Mouse (Mus musculus) heart, adult 2 months (tissue): ENCODE results near the gene Uba5. TPM values are rescaled to one million over a fixed set of nuclear protein-coding genes. Genes with fewer than 3 reads are reported as not detected.

Source experiments
- DNase-seq, 2 experiments: peaks; one replicate each; pipeline ENCODE4 v3.0.0; 2021
- H3K27ac ChIP-seq: fragments of 200-600 bp; 2 replicates; pipeline ENCODE4 v1.8.1; 2022
- H3K27me3 ChIP-seq: fragments of 200-500 bp; 2 replicates; pipeline ENCODE4 v1.6.1; 2012; ENCODE audit warnings: mild to moderate bottlenecking, low read length, inconsistent platforms, mixed read lengths; ENCODE audit not compliant: control insufficient read depth, insufficient read depth
- H3K36me3 ChIP-seq: fragments of 200-500 bp; 2 replicates; pipeline ENCODE4 v1.6.1; 2012; ENCODE audit warnings: low read length, inconsistent platforms; ENCODE audit not compliant: control insufficient read depth, insufficient read depth
- H3K4me1 ChIP-seq: fragments of 200-500 bp; 2 replicates; pipeline ENCODE4 v1.6.1; 2011; ENCODE audit warnings: low read length; ENCODE audit not compliant: control insufficient read depth, insufficient read depth
- H3K4me3 ChIP-seq: fragments of 200-600 bp; 2 replicates; pipeline ENCODE4 v1.8.1; 2022
- H3K79me2 ChIP-seq: fragments of 200-500 bp; replicated peaks from 2 replicates; pipeline ENCODE4 v1.6.1; 2012; ENCODE audit warnings: mild to moderate bottlenecking, inconsistent platforms, low read length, moderate library complexity, mixed read lengths; ENCODE audit not compliant: control insufficient read depth, insufficient read depth
- H3K9ac ChIP-seq: fragments of 200-500 bp; 2 replicates; pipeline ENCODE4 v1.6.1; 2012; ENCODE audit warnings: low read depth, mild to moderate bottlenecking, control low read depth, inconsistent platforms, low read length, mixed read lengths
- CTCF ChIP-seq: fragments of 200-600 bp; IDR thresholded peaks from 2 replicates; pipeline ENCODE4 v1.8.1; 2022; ENCODE audit warnings: antibody characterized with exemption, mild to moderate bottlenecking, moderate library complexity
- EP300 ChIP-seq: fragments of 200-500 bp; IDR thresholded peaks from 2 replicates; pipeline ENCODE4 v1.6.1; 2011; ENCODE audit warnings: low read depth, low read length, control low read depth; ENCODE audit not compliant: insufficient read depth
- POLR2A ChIP-seq: fragments of 200-500 bp; IDR thresholded peaks from 2 replicates; pipeline ENCODE4 v1.6.1; 2011; ENCODE audit warnings: mild to moderate bottlenecking, low read depth, low read length, control low read depth; ENCODE audit not compliant: insufficient read depth
- WGBS: fragments of 180-500 bp; shearing (Covaris S2); methylation state at CpG from one replicate; pipeline ENCODE4 v1.1.7; 2018; 5-methylcytosine and 5-hydroxymethylcytosine counted together
- intact Hi-C: fragments of 180-260 bp; cut with DNase I; formaldehyde crosslinking; loops from one replicate; pipeline ENCODE4 v1.15.1; 2025
- polyA plus RNA-seq: library from polyadenylated mRNA; depleted of rRNA; stranded (reverse); fragments of >200 nt; gene quantifications from 2 replicates; pipeline ENCODE4 v1.2.3, GENCODE M21; 2012
- total RNA-seq, 2 experiments: library from RNA; stranded (reverse); gene quantifications; 2 replicates each; pipeline ENCODE4 v1.2.3; 2021

The Uba5 gene
- total and polyA plus RNA-seq, 3 experiments, result 11.4 to 16.0 (median 14.8) TPM

GRCm38 (mm10) chr9:104092945-104093344 is 30.0 kb upstream of the Uba5 start:
- intact Hi-C loops, result no loop called here

DNA sequence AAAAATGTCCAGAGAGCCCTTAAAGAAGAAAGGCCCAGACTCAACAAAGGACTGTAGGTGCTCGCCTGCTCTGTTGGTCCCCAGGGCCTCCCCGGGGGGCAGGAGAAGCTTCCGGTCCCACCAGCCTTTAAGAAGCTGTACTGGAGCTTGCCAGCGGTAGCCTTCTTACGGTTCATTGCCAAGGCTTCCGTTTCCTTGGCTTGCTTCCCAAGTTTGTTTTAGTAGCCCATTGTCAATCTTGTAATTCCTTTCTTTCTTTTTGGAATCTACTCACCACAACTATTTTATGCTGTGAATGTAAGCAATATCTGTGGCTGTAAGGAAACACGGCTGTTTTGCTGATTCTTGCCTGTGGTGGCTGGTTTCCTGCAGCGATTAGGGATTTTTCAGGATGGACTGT is 25.6 kb upstream of the Uba5 start:
- DNase-seq, result peak; percentile 45 to 49
- WGBS, result 36% methylated on average over 8 of the region's 8 CpGs
- Histone ChIP-seq H3K4me1 (peaks cover 4% of the 10 kb centered on the region), H3K9ac (no peak overlapping the region), H3K27ac (peak overlapping the region; percentile 41; the same call in 1 of the 2 replicates), H3K79me2 (no peaks in the 10 kb centered on the region), H3K27me3 (no peaks in the 10 kb centered on the region), H3K4me3 (no peak overlapping the region), H3K36me3 (0 out of 2 replicates have a peak, but pooled peaks cover 2% of the 10 kb centered on the region)
- TF ChIP-seq POLR2A (no peak), EP300 (no peak), CTCF (no peak)
- intact Hi-C loops, result no loop called here

More at GRCm38 (mm10) chr9:104092945-104093344, 30.0 kb upstream of the Uba5 start:
- Histone ChIP-seq H3K4me1 (peaks cover 4% of the 10 kb centered on the region), H3K27ac (no peak overlapping the region), H3K36me3 (0 out of 2 replicates have a peak, but pooled peaks cover 2% of the 10 kb centered on the region), H3K4me3 (no peak overlapping the region), H3K79me2 (no peaks in the 10 kb centered on the region), H3K27me3 (no peaks in the 10 kb centered on the region), H3K9ac (no peak overlapping the region)
- TF ChIP-seq EP300 (no peak), CTCF (no peak), POLR2A (no peak)
- 96% methylated on average over 5 of the region's 5 CpGs for WGBS
- no peak for DNase-seq

GRCm38 (mm10) chr9:104085730-104086429 is 22.9 kb upstream of the Uba5 start:
- intact Hi-C loops, result no loop called here
- TF ChIP-seq CTCF, result no peak
- no peak for TF ChIP-seq EP300
- no peak for TF ChIP-seq POLR2A
- no peak overlapping the region for H3K4me3 ChIP-seq
- DNase-seq, result no peak
- H3K27me3 ChIP-seq, result no peaks in the 10 kb centered on the region
- no peak overlapping the region for H3K9ac ChIP-seq
- H3K27ac ChIP-seq, result no peak overlapping the region
- H3K36me3 ChIP-seq, result 0 out of 2 replicates have a peak, but pooled peaks cover 2% of the 10 kb centered on the region
- H3K4me1 ChIP-seq, result peaks cover 4% of the 10 kb centered on the region
- 70% methylated on average over 4 of the region's 4 CpGs for WGBS
- H3K79me2 ChIP-seq, result no peaks in the 10 kb centered on the region

- Histone ChIP-seq H3K36me3 (no peaks in the 10 kb centered on the region), H3K4me3 (no peak overlapping the region), H3K4me1 (no peaks in the 10 kb centered on the region), H3K27ac (no peak overlapping the region), H3K27me3 (no peaks in the 10 kb centered on the region), H3K9ac (no peak overlapping the region), H3K79me2 (no peaks in the 10 kb centered on the region)
- no peak for DNase-seq
- TF ChIP-seq EP300 (no peak), POLR2A (no peak), CTCF (no peak)
- WGBS, result 62% methylated on average over 3 of the region's 3 CpGs
- intact Hi-C loops, result no loop called here
Observed at GRCm38 (mm10) chr9:104080038-104080437, 17.1 kb upstream of the Uba5 start.

- H3K4me3 ChIP-seq, result no peak overlapping the region
- no peak overlapping the region for H3K9ac ChIP-seq
- 54% methylated on average over 5 of the region's 5 CpGs for WGBS
- no peaks in the 10 kb centered on the region for H3K4me1 ChIP-seq
- TF ChIP-seq CTCF (peak; percentile 72), POLR2A (no peak)
- H3K27me3 ChIP-seq, result no peaks in the 10 kb centered on the region
- no peak overlapping the region for H3K27ac ChIP-seq
- H3K79me2 ChIP-seq, result no peaks in the 10 kb centered on the region
- no peaks in the 10 kb centered on the region for H3K36me3 ChIP-seq
- intact Hi-C loops, result loop anchor here (5.0 to 10.0 kb wide), 2 partner anchors 42 to 595 kb away; partner anchors contain the start of gene Bfsp2
- DNase-seq, result peak; percentile 27 to 36
Observed at GRCm38 (mm10) chr9:104079379-104079778, 16.4 kb upstream of the Uba5 start.

GRCm38 (mm10) chr9:104078780-104079179 is 15.8 kb upstream of the Uba5 start:
- H3K36me3 ChIP-seq, result no peaks in the 10 kb centered on the region
- intact Hi-C loops, result loop anchor here (5.0 to 10.0 kb wide), 2 partner anchors 41 to 594 kb away; partner anchors contain the start of gene Bfsp2

More at GRCm38 (mm10) chr9:104078780-104079179, 15.8 kb upstream of the Uba5 start:
- TF ChIP-seq POLR2A, result no peak
- TF ChIP-seq EP300, result no peak
- no peak for TF ChIP-seq CTCF
- Histone ChIP-seq H3K4me3 (no peak overlapping the region), H3K79me2 (no peaks in the 10 kb centered on the region), H3K27me3 (no peaks in the 10 kb centered on the region), H3K27ac (no peak overlapping the region), H3K9ac (no peak overlapping the region), H3K4me1 (no peaks in the 10 kb centered on the region)
- 100% methylated on average over 1 of the region's 1 CpGs for WGBS
- no peak for DNase-seq
